Mouse (Mus musculus): ENCODE measurements at regions not wholly inside any gene's neighbourhood (a gene's known extent, or its start where the extent isn't known, plus 50 kb on each side); places are given as distances from the start of the nearest gene placed in this dataset.

GRCm38 (mm10) chr16:63155300-63155821 is 301.3 kb downstream of the Pros1 start:
- no peak for TF ChIP-seq CTCF (IDR thresholded peaks at IDR 0.05; ENCODE audit: low read depth)
- TF ChIP-seq EP300 (IDR thresholded peaks at IDR 0.05; ENCODE audit: low read depth), result no peak
